In the genomic region with DNA sequence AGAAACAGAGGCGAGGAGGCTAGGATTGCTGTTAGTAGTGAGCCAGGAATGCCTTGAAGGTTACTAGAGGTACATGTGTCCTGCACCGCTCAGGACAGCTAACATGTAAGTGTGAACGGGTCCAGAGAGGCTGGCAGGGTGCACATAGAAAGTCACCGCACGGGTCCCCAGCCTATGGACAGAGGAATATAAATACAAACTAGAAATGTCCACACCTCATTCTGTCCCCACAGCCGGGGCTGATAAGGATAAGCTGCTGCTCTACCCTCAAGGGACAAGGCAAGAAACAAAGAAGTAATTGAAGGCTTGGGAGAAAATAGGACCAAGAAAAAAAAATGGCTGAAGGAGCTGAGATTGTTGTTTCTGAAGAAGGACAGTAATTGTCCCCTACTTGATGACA, we compare ENCODE assay signal across 15 mouse cellular contexts. TPM values are rescaled to one million over a fixed set of nuclear protein-coding genes. Genes with fewer than 3 reads are reported as not detected.
"Had no signal": no experiment of that assay in that cellular context is flagged by ENCODE, and none has a peak within 500 bp of the region (broad histone marks: within the 10 kb centered on the region; RNA-seq: fewer than 3 reads in every experiment).

No protein-coding gene starts in this region.

- H3K4me2 ChIP-seq: liver, embryonic 11.5 days; liver, embryonic 15.5 days; midbrain, embryonic 11.5 days; midbrain, embryonic 15.5 days; neural tube, embryonic 12.5 days had no signal

- H3K27ac ChIP-seq: left cerebral cortex, adult 2 months; limb, embryonic 10.5 days; liver, embryonic 15.5 days; midbrain, embryonic 15.5 days; neural tube, embryonic 12.5 days had no signal

- H3K36me3 ChIP-seq: limb, embryonic 10.5 days; liver, embryonic 15.5 days; midbrain, embryonic 15.5 days; neural tube, embryonic 12.5 days had no signal

- H3K27me3 ChIP-seq: liver, embryonic 15.5 days; midbrain, embryonic 15.5 days; neural tube, embryonic 12.5 days had no signal

- ATAC-seq: midbrain, embryonic 15.5 days had no signal

- H3K4me3 ChIP-seq: left cerebral cortex, adult 2 months; limb, embryonic 10.5 days; liver, embryonic 15.5 days; midbrain, embryonic 15.5 days; neural tube, embryonic 12.5 days had no signal

- H3K4me1 ChIP-seq: limb, embryonic 10.5 days; liver, embryonic 15.5 days; midbrain, embryonic 15.5 days; neural tube, embryonic 12.5 days had no signal

- H3K9ac ChIP-seq: liver, embryonic 15.5 days; midbrain, embryonic 15.5 days; neural tube, embryonic 12.5 days had no signal

- H3K9me3 ChIP-seq: limb, embryonic 10.5 days; liver, embryonic 15.5 days; midbrain, embryonic 15.5 days; neural tube, embryonic 12.5 days had no signal

- DNase-seq: kidney, postnatal 25 days; lung, adult 2 months; lung, postnatal 36 days; thymus, adult 18-20 months; thymus, postnatal 14 days had no signal

RNA-seq across cellular contexts. Expression of gene Nr1h4, which starts 10.5 kb away (rescaled TPM):
- total RNA-seq: left cerebral cortex, adult 2 months; megakaryocyte progenitor cell, adult 5-6 weeks; monocyte, adult 5-6 weeks; neutrophil, adult 5-6 weeks had no signal
- polyA plus RNA-seq: limb, embryonic 10.5 days; neural tube, embryonic 12.5 days had no signal
